Mouse (Mus musculus) liver, embryonic 11.5 days (tissue): ENCODE data around the gene Rtbdn. TPM values are rescaled to one million over a fixed set of nuclear protein-coding genes. Genes with fewer than 3 reads are reported as not detected.

Source experiments
- ATAC-seq: fragments of 200-750 bp; cut with Nextera tagmentation; replicated peaks from 2 replicates; pipeline ENCODE4 v1.8.0; 2017; ENCODE audit warnings: moderate number of reproducible peaks, mild to moderate bottlenecking, moderate TSS enrichment, moderate library complexity; ENCODE audit not compliant: low FRiP score
- DNase-seq: peaks from one replicate; pipeline ENCODE4 v3.0.0-alpha.2; 2017; ENCODE audit warnings: low spot score
- H3K27ac ChIP-seq: fragments of 300-500 bp; sonication (generic); 2 replicates; pipeline ENCODE4 v1.5.1; 2014; ENCODE audit warnings: mild to moderate bottlenecking, low read depth, low read length, control low read depth
- H3K27me3 ChIP-seq: fragments of 300-500 bp; sonication (generic); replicated peaks from 2 replicates; pipeline ENCODE4 v1.6.1; 2014; ENCODE audit warnings: low read length, mixed read lengths; ENCODE audit not compliant: control insufficient read depth, insufficient read depth
- H3K36me3 ChIP-seq: fragments of 300-500 bp; sonication (generic); 2 replicates; pipeline ENCODE4 v1.6.1; 2014; ENCODE audit warnings: mild to moderate bottlenecking, low read length, moderate library complexity, mixed read lengths; ENCODE audit not compliant: control insufficient read depth, insufficient read depth
- H3K4me1 ChIP-seq: fragments of 300-500 bp; sonication (generic); replicated peaks from 2 replicates; pipeline ENCODE4 v1.6.1; 2014; ENCODE audit warnings: low read length, mixed read lengths; ENCODE audit not compliant: control insufficient read depth, insufficient read depth
- H3K4me2 ChIP-seq: fragments of 300-500 bp; sonication (generic); 2 replicates; pipeline ENCODE4 v1.6.1; 2014; ENCODE audit warnings: mild to moderate bottlenecking, control low read depth, moderate library complexity
- H3K4me3 ChIP-seq: fragments of 300-500 bp; sonication (generic); 2 replicates; pipeline ENCODE4 v1.5.1; 2014; ENCODE audit warnings: low read depth, low read length, control low read depth
- H3K9ac ChIP-seq: fragments of 300-500 bp; sonication (generic); 2 replicates; pipeline ENCODE4 v1.6.1; 2014; ENCODE audit warnings: low read depth, low read length, control low read depth
- H3K9me3 ChIP-seq: fragments of 300-500 bp; sonication (generic); 2 replicates; pipeline ENCODE4 v1.6.1; 2016; ENCODE audit warnings: low read length, inconsistent platforms, mixed read lengths; ENCODE audit not compliant: control insufficient read depth
- WGBS: fragments of 180-500 bp; shearing (Covaris S2); extraction: QIAGEN DNeasy Blood & Tissue Kit; methylation state at CpG from one replicate; pipeline ENCODE4 v1.1.7; 2014; 5-methylcytosine and 5-hydroxymethylcytosine counted together
- polyA plus RNA-seq: library from polyadenylated mRNA; unstranded; fragments of >200 nt; fragmentation: Nextera tagmentation; extraction: Ambion mirVana; gene quantifications from 2 replicates; pipeline ENCODE4 v1.2.1, GENCODE M21; 2014

Gene Rtbdn
- polyA plus RNA-seq, 1 experiment from 2014 or later: 0.22 TPM

- peaks cover 16% of the 10 kb centered on the region; the same call in 1 of the 2 replicates for H3K36me3 ChIP-seq
- peak within 1 kb of the TSS; percentile 86 for H3K9ac ChIP-seq
- WGBS: under 1% methylated on average over 63 of the region's 63 CpGs
- H3K4me2 ChIP-seq: peak within 1 kb of the TSS; percentile 99
- no peaks in the 10 kb centered on the region for H3K9me3 ChIP-seq
- DNase-seq (peak; percentile 92), ATAC-seq (peak; percentile 57)
- no peaks in the 10 kb centered on the region for H3K27me3 ChIP-seq
- peak within 1 kb of the TSS; percentile 78 for H3K4me3 ChIP-seq
- H3K27ac ChIP-seq: peak within 1 kb of the TSS; percentile 96
- peaks cover 62% of the 10 kb centered on the region for H3K4me1 ChIP-seq
Measured at GRCm38 (mm10) chr8:84978248-84978940, 31.6 kb downstream of the Rtbdn start, which contains the start of gene Junb. Gene Junb, minus strand, starts transcription at chr8:84978718.

DNA sequence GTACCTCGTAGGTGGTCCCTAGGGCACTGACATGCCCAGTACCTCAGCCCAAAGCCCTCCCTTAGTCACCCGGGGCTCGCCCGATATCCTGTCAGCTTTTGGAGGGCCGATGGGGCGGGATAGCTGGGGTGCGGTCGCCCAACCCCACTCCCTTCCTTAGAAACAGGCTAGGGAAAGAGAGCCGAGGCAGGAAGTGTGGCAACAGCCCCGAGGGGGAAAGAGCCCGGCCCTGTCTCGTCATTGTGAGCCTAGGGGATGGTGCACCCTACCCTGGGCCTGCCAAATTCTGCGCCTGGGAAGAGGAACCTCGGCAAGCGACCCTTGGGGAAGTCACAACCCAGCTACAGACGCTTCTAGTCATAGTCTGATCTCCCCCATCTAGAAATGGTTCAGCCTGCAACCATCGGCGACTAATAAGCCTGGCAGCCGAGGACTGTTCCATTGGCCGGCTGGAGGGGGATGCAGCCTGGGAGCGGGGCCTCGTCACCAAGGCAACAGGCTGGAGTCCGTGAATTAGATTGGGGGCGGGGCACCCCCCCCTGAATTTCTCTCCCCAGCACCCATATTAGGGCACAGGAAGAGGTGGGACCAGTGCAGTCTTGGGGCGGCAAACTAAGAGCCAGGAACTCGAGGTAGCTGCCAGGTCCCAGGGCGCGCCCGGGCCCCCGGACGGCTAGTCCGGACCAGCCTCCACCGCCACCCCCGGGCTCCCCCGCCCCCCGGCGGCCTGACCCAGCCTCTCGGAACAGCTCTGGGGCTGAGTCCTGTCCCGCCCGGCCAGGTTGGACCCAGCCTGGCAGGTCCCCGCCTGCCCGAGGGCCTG is 33.0 kb downstream of the Rtbdn start:
- peak overlapping the region; percentile 59 for H3K27ac ChIP-seq
- DNase-seq (peak; percentile 90), ATAC-seq (peak; percentile 53)
- peak overlapping the region; percentile 78 for H3K4me3 ChIP-seq
- H3K27me3 ChIP-seq: no peaks in the 10 kb centered on the region
- WGBS: 2% methylated on average over 42 of the region's 42 CpGs
- no peaks in the 10 kb centered on the region for H3K9me3 ChIP-seq
- H3K4me1 ChIP-seq: peaks cover 70% of the 10 kb centered on the region
- peak overlapping the region; percentile 62 for H3K9ac ChIP-seq
- H3K4me2 ChIP-seq: peak overlapping the region; percentile 99
- H3K36me3 ChIP-seq: peaks cover 4% of the 10 kb centered on the region; the same call in 1 of the 2 replicates

DNA sequence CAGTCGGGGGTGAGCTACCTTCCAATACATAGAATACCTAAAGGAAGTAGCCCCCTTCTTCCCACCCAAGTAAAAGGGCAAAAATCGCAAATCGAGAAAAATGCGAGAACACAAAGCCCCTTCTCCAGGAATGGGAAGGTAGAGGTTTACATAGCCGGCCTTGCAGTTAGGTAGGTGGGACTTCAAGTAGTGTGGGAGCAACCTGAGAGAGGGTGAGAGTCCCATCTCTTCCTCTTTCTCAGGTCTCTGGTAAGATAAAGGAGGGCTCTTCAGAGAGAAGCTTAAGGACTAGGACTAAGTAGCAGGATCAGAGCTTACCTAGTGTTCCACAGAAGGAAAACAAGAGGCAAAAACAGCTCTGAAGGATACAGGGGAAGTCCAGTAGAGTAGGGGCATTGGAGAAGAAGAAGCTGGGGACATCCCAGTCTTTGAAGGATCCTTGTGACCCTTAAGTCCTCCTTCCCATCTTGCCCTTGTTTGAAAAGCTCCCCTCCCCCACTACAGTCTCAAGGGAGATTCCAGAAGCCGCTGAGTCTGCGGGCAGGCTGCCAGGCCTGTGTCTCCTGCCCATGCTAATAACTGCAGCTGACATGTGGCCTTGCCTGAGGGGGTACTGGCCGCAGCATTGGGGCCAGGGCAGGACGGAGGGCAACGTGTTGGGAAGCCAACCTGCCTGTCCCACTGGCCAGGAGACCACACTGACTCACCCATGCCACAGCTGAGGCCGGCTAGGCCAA is 34.0 kb downstream of the Rtbdn start:
- WGBS: 47% methylated on average over 11 of the region's 11 CpGs
- Histone ChIP-seq H3K4me1 (peaks cover 68% of the 10 kb centered on the region), H3K4me2 (peak overlapping the region; percentile 99), H3K36me3 (no peaks in the 10 kb centered on the region), H3K9ac (peak overlapping the region; percentile 17), H3K27ac (peak overlapping the region; percentile 59; the same call in 1 of the 2 replicates), H3K9me3 (no peaks in the 10 kb centered on the region), H3K27me3 (no peaks in the 10 kb centered on the region), H3K4me3 (peak overlapping the region; percentile 78; the same call in 1 of the 2 replicates)
- no peak for DNase-seq
- no peak for ATAC-seq

GRCm38 (mm10) chr8:84981644-84982498 is 35.1 kb downstream of the Rtbdn start:
- peaks cover 72% of the 10 kb centered on the region for H3K4me1 ChIP-seq
- no peaks in the 10 kb centered on the region for H3K9me3 ChIP-seq
- no peak for DNase-seq
- H3K27me3 ChIP-seq: no peaks in the 10 kb centered on the region
- H3K4me2 ChIP-seq: peak overlapping the region; percentile 0; the same call in 1 of the 2 replicates
- no peak overlapping the region for H3K9ac ChIP-seq
- 68% methylated on average over 15 of the region's 15 CpGs for WGBS
- H3K27ac ChIP-seq: no peak overlapping the region
- no peak for ATAC-seq
- no peaks in the 10 kb centered on the region for H3K36me3 ChIP-seq
- no peak overlapping the region for H3K4me3 ChIP-seq

- Histone ChIP-seq H3K9ac (no peak overlapping the region), H3K27ac (0 out of 2 replicates have a peak overlapping the region, but pooled peaks have one; percentile 17), H3K27me3 (no peaks in the 10 kb centered on the region), H3K36me3 (no peaks in the 10 kb centered on the region), H3K9me3 (no peaks in the 10 kb centered on the region), H3K4me1 (peaks cover 70% of the 10 kb centered on the region), H3K4me3 (no peak overlapping the region), H3K4me2 (peak overlapping the region; percentile 0; the same call in 1 of the 2 replicates)
- WGBS: 43% methylated on average over 3 of the region's 3 CpGs
- ATAC-seq: no peak
- no peak for DNase-seq
Measured at GRCm38 (mm10) chr8:84982499-84983011, 35.8 kb downstream of the Rtbdn start.

DNA sequence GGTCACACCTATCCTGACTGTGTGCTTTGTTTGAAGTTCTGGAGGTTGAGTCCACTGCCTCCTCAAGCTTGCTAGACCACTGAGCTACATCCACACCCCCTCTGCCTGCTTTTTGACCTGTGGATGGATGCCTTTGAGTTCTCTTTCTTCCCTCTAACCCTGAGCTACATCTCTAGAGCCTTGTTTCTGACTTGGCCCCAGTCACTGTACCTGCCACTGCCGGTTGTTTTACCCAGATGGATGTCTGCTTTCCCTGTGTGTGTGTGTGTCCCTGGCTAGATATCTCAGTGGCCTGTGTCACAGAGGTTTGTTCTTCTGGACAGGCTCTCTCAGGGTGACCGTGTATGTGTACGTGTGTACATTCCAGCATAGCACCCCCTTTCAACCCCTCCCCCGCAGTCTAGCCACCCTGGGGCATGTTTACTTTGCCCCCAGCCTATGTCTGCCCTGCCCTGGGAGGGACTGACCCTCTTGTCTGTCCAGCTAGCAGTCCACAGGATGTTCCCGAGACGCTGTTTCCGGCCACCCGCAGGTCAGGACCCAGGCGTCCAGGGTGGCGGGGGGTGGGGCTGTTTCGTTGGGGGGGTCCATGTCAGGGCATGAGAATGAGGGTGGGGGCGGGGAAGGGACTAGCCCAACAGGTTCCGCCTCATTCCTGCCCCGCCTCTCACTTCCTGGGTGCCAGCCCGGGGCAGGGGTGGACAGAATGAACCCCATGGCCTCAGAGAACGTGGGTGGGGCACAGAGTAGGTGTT is 37.7 kb downstream of the Rtbdn start:
- peaks cover 65% of the 10 kb centered on the region for H3K4me1 ChIP-seq
- 13% methylated on average over 16 of the region's 16 CpGs for WGBS
- no peaks in the 10 kb centered on the region for H3K9me3 ChIP-seq
- peak overlapping the region; percentile 54 for H3K4me3 ChIP-seq
- H3K9ac ChIP-seq: peak overlapping the region; percentile 77
- H3K27ac ChIP-seq: peak overlapping the region; percentile 79
- H3K36me3 ChIP-seq: no peaks in the 10 kb centered on the region
- DNase-seq: peak; percentile 53
- H3K4me2 ChIP-seq: peak overlapping the region; percentile 92
- no peak for ATAC-seq
- no peaks in the 10 kb centered on the region for H3K27me3 ChIP-seq

DNA sequence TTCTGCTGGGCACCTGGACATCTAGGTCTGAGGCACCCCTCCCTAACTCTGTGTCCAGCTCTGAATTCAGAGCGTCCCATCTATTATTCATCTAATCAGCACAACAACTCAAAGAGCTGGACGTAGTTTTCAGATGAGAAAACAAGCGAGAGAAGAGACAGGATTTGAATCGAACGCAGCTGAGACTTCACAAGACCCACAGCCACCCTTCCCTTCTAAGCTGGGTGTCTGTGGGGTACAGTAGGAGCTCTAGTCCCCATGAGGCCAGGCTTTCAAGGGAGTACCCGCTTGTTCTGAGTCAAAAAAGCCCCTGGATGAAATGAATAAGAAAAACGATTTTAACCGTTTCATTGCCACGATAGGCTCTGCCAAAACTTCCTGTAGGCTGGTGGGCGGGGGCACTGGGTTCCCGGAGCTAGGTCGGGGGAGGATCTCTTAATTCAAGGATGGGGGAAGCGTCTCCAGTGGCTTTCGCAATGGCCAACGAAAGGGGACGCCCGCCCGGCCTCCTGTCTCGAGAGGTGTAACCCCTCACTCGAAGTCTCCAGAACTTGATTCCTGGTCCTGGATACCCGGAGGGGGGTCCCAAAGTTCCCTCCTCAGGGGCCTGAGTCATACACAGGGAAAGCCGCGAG is 38.4 kb downstream of the Rtbdn start:
- peak overlapping the region; percentile 54 for H3K4me3 ChIP-seq
- peaks cover 60% of the 10 kb centered on the region for H3K4me1 ChIP-seq
- H3K4me2 ChIP-seq: peak overlapping the region; percentile 92
- H3K9me3 ChIP-seq: no peaks in the 10 kb centered on the region
- no peaks in the 10 kb centered on the region for H3K27me3 ChIP-seq
- peak overlapping the region; percentile 85 for H3K27ac ChIP-seq
- H3K36me3 ChIP-seq: no peaks in the 10 kb centered on the region
- no peak for ATAC-seq
- H3K9ac ChIP-seq: peak overlapping the region; percentile 77
- no peak for DNase-seq
- WGBS: 2% methylated on average over 23 of the region's 23 CpGs
